Mouse (Mus musculus) midbrain, embryonic 13.5 days (tissue): Measurements from ENCODE around the gene Ksr2. TPM values are rescaled to one million over a fixed set of nuclear protein-coding genes. Genes with fewer than 3 reads are reported as not detected.

Experiments
- ATAC-seq: fragments of 200-750 bp; cut with Nextera tagmentation; 2 replicates; pipeline ENCODE4 v1.8.0; 2017; ENCODE audit warnings: mild to moderate bottlenecking, moderate TSS enrichment, moderate library complexity
- H3K27ac ChIP-seq: fragments of 300-500 bp; sonication (generic); 2 replicates; pipeline ENCODE4 v1.5.1; 2015; ENCODE audit warnings: inconsistent platforms, mild to moderate bottlenecking, moderate library complexity
- H3K27me3 ChIP-seq: fragments of 300-500 bp; sonication (generic); 2 replicates; pipeline ENCODE4 v1.6.1; 2015; ENCODE audit warnings: mild to moderate bottlenecking, inconsistent platforms
- H3K36me3 ChIP-seq: fragments of 300-500 bp; sonication (generic); 2 replicates; pipeline ENCODE4 v1.6.1; 2015; ENCODE audit warnings: mild to moderate bottlenecking, inconsistent platforms
- H3K4me1 ChIP-seq: fragments of 300-500 bp; sonication (generic); replicated peaks from 2 replicates; pipeline ENCODE4 v1.6.1; 2015; ENCODE audit warnings: inconsistent platforms
- H3K4me2 ChIP-seq: fragments of 300-500 bp; sonication (generic); replicated peaks from 2 replicates; pipeline ENCODE4 v1.6.1; 2015; ENCODE audit warnings: moderate library complexity, mild to moderate bottlenecking, inconsistent platforms
- H3K4me3 ChIP-seq: fragments of 300-500 bp; sonication (generic); replicated peaks from 2 replicates; pipeline ENCODE4 v1.5.1; 2015; ENCODE audit warnings: mild to moderate bottlenecking, inconsistent platforms
- H3K9ac ChIP-seq: fragments of 300-500 bp; sonication (generic); replicated peaks from 2 replicates; pipeline ENCODE4 v1.6.1; 2015; ENCODE audit warnings: mild to moderate bottlenecking, inconsistent platforms
- H3K9me3 ChIP-seq: fragments of 300-500 bp; sonication (generic); 2 replicates; pipeline ENCODE4 v1.6.1; 2016; ENCODE audit warnings: mild to moderate bottlenecking, inconsistent platforms
- WGBS: fragments of 180-500 bp; shearing (Covaris S2); methylation state at CpG from one replicate; pipeline ENCODE4 v1.1.7; 2015; 5-methylcytosine and 5-hydroxymethylcytosine counted together
- polyA plus RNA-seq: library from polyadenylated mRNA; unstranded; fragments of >200 nt; fragmentation: Nextera tagmentation; extraction: Ambion mirVana; gene quantifications from 2 replicates; pipeline ENCODE4 v1.2.1, GENCODE M21; 2015

Ksr2 gene
- polyA plus RNA-seq, 1 experiment from 2014 or later, result 6.9 TPM

DNA sequence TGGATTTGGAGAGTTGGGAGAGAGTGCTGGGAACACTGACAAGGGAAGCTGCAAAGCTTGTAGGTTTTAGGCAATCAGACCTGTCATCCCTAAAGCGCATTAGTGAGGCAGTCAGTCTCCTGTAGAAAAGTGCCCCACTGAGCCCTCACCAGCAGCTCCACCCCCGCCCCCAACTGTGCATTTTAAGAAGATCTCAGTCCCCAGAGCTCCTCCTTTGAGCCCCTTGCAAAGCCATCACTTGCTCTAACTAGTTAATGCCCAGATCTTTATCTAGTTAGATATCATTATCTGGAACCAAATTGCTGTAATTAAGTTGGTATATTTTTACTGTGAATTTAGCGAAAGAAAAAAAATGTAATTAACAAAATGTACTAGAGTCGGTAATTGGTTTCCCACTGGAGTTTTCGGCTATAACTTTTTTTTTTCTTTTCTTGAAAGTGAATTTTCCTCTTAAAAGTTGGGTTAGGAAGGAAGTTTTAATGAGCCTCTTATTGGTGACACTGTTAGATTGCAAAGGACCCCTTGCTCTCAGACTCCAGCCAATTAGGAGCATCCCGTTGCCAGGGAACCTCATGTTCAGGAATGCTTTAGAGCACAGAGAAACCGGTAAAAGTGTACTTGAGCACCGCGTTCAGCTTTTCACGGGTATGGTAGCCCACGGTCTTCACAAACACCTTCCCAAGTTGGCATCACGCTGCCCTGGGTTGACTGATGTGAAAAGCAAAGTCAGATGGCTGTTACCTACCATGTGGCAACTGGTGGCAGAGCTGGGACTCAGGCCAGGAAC, 344.1 kb downstream of the Ksr2 start:
- Histone ChIP-seq H3K36me3 (peaks cover 30% of the 10 kb centered on the region), H3K27me3 (no peaks in the 10 kb centered on the region), H3K9me3 (no peaks in the 10 kb centered on the region), H3K27ac (no peak overlapping the region), H3K4me1 (peaks cover 6% of the 10 kb centered on the region; the same call in 1 of the 2 replicates), H3K4me2 (no peak overlapping the region), H3K4me3 (no peak overlapping the region), H3K9ac (no peak overlapping the region)
- no peak for ATAC-seq
- 15% methylated on average over 12 of the region's 12 CpGs for WGBS

DNA sequence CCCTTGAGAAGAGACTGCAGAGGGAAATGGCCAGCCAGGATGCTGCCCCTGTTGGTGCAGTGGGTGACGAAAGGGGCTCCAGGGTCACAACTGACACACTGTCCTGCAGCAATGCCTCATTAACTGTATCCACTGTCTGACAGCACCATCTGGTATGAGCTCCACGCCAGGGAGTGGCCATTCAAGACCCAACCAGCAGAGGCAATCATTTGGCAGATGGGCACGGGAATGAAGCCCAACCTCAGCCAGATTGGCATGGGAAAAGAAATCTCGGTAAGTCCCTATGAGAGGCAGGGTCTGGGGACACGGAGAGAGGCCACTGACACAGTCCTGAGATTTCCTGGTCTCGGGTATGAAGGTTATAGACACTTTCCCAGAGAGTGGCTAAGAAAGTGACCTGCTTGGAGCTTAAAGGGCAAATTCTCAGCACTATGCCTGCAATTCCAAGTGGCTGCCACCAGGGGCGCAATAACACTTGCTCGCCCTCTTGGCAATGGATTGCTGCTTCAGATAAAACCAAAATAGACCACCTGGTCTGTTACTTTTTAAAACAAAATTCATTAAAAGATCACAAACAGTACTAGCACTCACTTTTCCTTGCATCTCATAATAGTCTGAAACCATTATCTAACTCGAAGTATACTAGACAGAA, 347.5 kb downstream of the Ksr2 start:
- H3K4me3 ChIP-seq, result no peak overlapping the region
- no peak overlapping the region for H3K4me2 ChIP-seq
- no peak overlapping the region for H3K9ac ChIP-seq
- H3K27me3 ChIP-seq, result no peaks in the 10 kb centered on the region
- H3K4me1 ChIP-seq, result peaks cover 6% of the 10 kb centered on the region; the same call in 1 of the 2 replicates
- H3K9me3 ChIP-seq, result no peaks in the 10 kb centered on the region
- WGBS, result 78% methylated on average over 9 of the region's 9 CpGs
- no peak overlapping the region for H3K27ac ChIP-seq
- no peak for ATAC-seq
- peaks cover 41% of the 10 kb centered on the region for H3K36me3 ChIP-seq

DNA sequence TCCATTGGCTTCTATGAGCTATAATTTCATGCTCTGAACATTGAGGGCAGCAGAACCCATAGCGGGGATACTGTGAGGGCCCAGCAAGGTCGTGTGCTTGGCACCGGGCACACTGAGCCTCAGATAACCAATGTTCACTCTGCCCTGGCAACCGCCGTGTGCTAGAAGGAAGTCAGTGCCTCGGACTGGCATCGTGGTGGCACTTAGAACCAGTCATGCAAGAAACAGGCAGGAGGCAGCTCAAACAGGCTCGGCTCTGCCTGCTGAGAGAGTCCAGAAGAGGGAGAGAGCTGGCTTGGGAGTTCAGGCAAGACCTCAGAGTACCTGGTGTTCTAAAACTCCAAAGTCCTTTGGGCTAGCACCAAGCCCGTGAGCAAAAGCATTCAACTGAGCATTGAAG, 350.7 kb downstream of the Ksr2 start:
- no peak overlapping the region for H3K27ac ChIP-seq
- H3K27me3 ChIP-seq, result no peaks in the 10 kb centered on the region
- no peak overlapping the region for H3K4me3 ChIP-seq
- no peaks in the 10 kb centered on the region for H3K9me3 ChIP-seq
- H3K4me1 ChIP-seq, result no peaks in the 10 kb centered on the region
- WGBS, result 88% methylated on average over 9 of the region's 9 CpGs
- H3K9ac ChIP-seq, result no peak overlapping the region
- no peak for ATAC-seq
- peaks cover 36% of the 10 kb centered on the region for H3K36me3 ChIP-seq
- no peak overlapping the region for H3K4me2 ChIP-seq

DNA sequence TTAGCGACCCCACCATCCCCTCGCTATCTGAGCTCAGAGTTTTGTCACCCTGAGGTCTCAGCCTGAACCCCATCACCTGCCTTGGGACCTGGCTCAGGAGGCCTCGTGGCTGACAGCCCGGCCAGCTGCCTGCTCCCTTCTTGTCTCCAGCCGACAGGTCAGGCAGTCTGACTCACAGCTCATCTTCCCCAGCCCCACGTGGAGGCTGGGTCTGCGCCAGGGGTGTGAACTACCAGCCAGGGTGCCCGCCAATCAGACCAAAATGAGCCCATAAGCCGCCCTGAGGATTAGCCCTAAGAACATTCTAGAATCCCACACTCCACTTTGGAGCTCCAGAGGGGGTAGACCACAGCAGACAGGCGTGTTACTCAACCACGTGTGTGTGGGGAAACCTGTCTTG, 365.4 kb downstream of the Ksr2 start:
- Histone ChIP-seq H3K9me3 (no peaks in the 10 kb centered on the region), H3K9ac (no peak overlapping the region), H3K4me3 (no peak overlapping the region), H3K27me3 (no peaks in the 10 kb centered on the region), H3K27ac (no peak overlapping the region), H3K4me1 (peaks cover 7% of the 10 kb centered on the region), H3K4me2 (no peak overlapping the region), H3K36me3 (no peaks in the 10 kb centered on the region)
- ATAC-seq, result no peak
- 61% methylated on average over 11 of the region's 11 CpGs for WGBS

DNA sequence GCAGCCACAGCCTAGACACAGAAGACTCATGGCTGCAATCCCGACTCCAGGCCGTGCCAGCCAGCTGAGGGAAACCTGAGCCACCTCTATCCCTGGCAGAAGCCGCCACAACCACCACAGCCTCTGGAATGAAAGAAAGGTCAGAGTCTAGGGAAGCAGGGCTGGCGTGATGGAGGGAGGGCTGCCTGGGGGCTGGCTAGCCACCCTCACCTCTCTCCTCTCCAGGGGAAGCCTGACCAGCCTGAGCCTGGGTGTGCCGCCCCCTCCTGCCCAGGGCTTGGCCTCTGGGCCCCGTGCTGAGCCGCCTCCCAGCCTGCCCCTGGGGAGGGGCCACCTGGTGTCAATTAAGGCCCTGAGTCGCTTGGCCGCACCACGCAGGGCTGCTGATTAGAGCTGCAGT, 366.9 kb downstream of the Ksr2 start, which contains the start of gene Nos1:
Nos1 (plus strand) TSS at position 352 of the 400 bp plus-strand sequence.
- H3K4me1 ChIP-seq, result peaks cover 7% of the 10 kb centered on the region
- ATAC-seq, result peak; percentile 30; the same call in 1 of the 2 replicates
- no peaks in the 10 kb centered on the region for H3K27me3 ChIP-seq
- H3K4me2 ChIP-seq, result no peak within 1 kb of the TSS
- H3K9ac ChIP-seq, result peak within 1 kb of the TSS; percentile 23; the same call in 1 of the 2 replicates
- 0 out of 2 replicates have a peak within 1 kb of the TSS, but pooled peaks have one; percentile 9 for H3K27ac ChIP-seq
- no peaks in the 10 kb centered on the region for H3K36me3 ChIP-seq
- no peak within 1 kb of the TSS for H3K4me3 ChIP-seq
- no peaks in the 10 kb centered on the region for H3K9me3 ChIP-seq
- WGBS, result 25% methylated on average over 10 of the region's 10 CpGs

DNA sequence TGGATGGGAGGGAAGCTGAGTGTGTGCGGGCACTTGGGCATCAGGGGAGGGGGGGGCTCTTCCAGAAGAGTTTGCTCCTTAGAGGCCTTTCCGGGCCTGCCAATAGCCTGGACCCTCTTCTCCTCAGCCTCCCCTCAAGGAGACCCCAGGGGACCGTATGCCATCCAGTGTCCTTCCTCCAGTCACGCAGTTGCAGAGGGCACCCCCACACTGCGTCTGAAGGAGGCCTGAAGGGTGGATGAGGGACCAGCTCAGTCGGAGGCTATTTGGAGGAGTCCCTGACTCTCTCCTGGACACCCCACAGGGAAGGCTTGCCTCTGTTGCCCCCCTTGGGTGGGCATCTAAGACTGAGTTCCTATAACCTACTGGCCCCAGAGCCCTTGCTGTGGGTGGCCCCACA, 367.4 kb downstream of the Ksr2 start:
- Histone ChIP-seq H3K4me3 (no peak overlapping the region), H3K4me2 (no peak overlapping the region), H3K9ac (peak overlapping the region; percentile 23; the same call in 1 of the 2 replicates), H3K9me3 (no peaks in the 10 kb centered on the region), H3K4me1 (peaks cover 7% of the 10 kb centered on the region), H3K27ac (no peak overlapping the region), H3K36me3 (no peaks in the 10 kb centered on the region), H3K27me3 (no peaks in the 10 kb centered on the region)
- ATAC-seq, result peak; percentile 43; the same call in 1 of the 2 replicates
- WGBS, result 50% methylated on average over 6 of the region's 6 CpGs

DNA sequence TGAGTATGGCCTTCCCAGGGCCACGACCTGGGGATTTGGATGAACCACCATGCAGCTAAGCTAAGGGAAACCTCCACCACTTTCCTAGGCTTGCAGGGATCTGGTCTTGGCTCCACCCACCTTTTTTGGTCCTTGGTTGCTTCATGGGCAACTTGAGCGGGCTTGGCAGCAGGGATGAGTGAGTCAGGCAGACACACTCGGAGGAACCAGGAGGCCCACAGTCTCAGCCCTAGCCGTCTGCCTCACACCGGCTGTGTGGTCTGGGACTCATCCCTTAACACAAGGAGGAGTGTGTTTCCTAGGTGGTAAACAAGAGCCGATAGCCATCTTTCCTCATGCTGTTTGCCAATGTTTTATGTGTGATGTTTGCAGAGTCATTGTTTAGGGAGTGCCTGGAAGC, 376.3 kb downstream of the Ksr2 start:
- 71% methylated on average over 6 of the region's 6 CpGs for WGBS
- Histone ChIP-seq H3K27ac (no peak overlapping the region), H3K4me3 (no peak overlapping the region), H3K9ac (no peak overlapping the region), H3K9me3 (no peaks in the 10 kb centered on the region), H3K36me3 (no peaks in the 10 kb centered on the region), H3K4me2 (no peak overlapping the region), H3K4me1 (no peaks in the 10 kb centered on the region), H3K27me3 (no peaks in the 10 kb centered on the region)
- ATAC-seq, result no peak

DNA sequence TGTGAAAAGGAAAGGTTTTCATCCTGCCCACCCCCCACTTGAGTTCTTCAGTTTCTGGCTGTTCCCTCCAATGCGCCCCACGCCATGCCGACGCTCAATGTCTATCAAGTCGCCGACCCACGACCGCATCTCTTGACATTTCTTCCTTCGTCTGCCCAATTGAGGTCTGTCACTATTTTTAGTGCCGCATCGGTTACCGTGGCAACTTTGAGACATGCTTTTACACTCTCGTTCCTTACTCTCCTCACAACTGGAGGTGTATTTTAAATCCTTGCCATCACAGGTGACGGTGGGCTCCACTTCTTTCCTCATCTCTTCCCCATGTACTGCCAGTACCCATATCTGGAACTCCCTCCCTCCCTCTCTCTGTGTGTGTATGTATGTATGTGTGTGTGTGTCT, 378.1 kb downstream of the Ksr2 start:
- H3K9ac ChIP-seq, result no peak overlapping the region
- H3K27ac ChIP-seq, result no peak overlapping the region
- no peak overlapping the region for H3K4me2 ChIP-seq
- no peaks in the 10 kb centered on the region for H3K9me3 ChIP-seq
- H3K4me1 ChIP-seq, result no peaks in the 10 kb centered on the region
- H3K36me3 ChIP-seq, result no peaks in the 10 kb centered on the region
- no peak overlapping the region for H3K4me3 ChIP-seq
- WGBS, result 60% methylated on average over 14 of the region's 14 CpGs
- no peaks in the 10 kb centered on the region for H3K27me3 ChIP-seq
- no peak for ATAC-seq

DNA sequence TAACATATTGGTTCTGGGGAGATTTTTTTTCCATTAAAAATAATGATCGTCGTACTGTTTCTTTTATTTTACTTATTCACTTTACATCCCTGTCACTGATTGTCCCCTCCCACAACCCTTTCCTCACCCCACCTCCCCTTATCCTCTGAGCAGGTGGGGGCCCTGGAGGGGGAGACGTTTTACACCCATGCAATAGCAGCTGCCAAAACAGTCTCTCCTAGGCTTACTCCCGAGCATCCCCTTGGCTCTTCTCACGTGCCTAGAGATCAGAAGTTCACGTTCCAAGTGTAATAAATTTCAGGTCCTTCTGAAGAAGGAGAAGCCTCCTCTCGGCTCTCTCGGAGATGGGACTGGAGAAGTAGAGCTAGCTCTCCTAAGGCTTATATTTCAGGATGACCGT, 387.0 kb downstream of the Ksr2 start:
- H3K4me2 ChIP-seq, result no peak overlapping the region
- no peak for ATAC-seq
- no peaks in the 10 kb centered on the region for H3K27me3 ChIP-seq
- no peaks in the 10 kb centered on the region for H3K4me1 ChIP-seq
- H3K4me3 ChIP-seq, result no peak overlapping the region
- no peak overlapping the region for H3K9ac ChIP-seq
- 83% methylated on average over 9 of the region's 9 CpGs for WGBS
- H3K36me3 ChIP-seq, result no peaks in the 10 kb centered on the region
- no peak overlapping the region for H3K27ac ChIP-seq
- H3K9me3 ChIP-seq, result no peaks in the 10 kb centered on the region

DNA sequence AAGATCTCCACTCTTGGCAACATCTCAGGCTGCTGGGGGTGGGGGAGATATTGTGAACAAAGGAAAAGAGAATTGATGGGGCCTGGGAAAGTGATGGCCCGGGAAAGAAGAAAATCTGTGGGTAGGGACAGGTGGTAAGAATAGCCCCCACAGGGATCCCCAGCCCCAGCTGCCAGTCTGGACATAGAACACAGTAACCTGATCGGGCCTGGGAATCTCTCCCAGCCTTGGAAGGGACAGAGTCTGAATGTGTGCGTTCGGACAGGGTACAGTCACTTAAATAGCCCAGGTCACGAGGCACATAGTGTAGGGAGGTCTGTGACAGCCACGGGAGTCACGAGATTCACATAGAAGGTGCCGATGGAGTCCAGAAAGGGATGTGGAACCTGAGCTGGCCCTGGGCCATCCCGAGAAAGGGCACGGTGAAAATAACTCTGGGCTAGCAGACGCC, 388.3 kb downstream of the Ksr2 start:
- no peak overlapping the region for H3K9ac ChIP-seq
- WGBS, result 85% methylated on average over 11 of the region's 11 CpGs
- H3K27ac ChIP-seq, result no peak overlapping the region
- no peaks in the 10 kb centered on the region for H3K27me3 ChIP-seq
- no peak overlapping the region for H3K4me2 ChIP-seq
- no peak for ATAC-seq
- no peak overlapping the region for H3K4me3 ChIP-seq
- no peaks in the 10 kb centered on the region for H3K36me3 ChIP-seq
- no peaks in the 10 kb centered on the region for H3K4me1 ChIP-seq
- H3K9me3 ChIP-seq, result no peaks in the 10 kb centered on the region

DNA sequence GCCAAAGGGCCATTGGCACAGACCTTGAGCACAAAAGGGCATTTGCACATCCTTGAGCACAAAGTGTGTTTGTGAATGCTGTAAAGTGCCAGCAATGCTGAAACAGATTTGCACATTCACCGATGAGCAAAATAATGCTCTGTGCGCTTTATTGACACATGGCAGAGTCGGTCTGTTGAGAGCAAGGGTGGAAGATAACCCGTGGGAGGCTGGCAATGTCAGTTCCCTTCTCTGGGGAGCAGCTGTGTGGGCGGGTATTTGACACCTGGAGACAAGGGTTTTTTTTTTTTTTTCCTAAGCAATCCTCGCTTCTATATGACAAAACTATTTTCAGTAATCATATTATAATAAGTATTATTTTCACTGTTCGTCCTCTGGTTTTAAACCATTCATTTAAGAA, 389.8 kb downstream of the Ksr2 start:
- ATAC-seq, result no peak
- Histone ChIP-seq H3K4me3 (no peak overlapping the region), H3K27me3 (no peaks in the 10 kb centered on the region), H3K4me1 (no peaks in the 10 kb centered on the region), H3K9ac (no peak overlapping the region), H3K27ac (no peak overlapping the region), H3K36me3 (no peaks in the 10 kb centered on the region), H3K4me2 (no peak overlapping the region), H3K9me3 (no peaks in the 10 kb centered on the region)
- WGBS, result 80% methylated on average over 7 of the region's 7 CpGs

DNA sequence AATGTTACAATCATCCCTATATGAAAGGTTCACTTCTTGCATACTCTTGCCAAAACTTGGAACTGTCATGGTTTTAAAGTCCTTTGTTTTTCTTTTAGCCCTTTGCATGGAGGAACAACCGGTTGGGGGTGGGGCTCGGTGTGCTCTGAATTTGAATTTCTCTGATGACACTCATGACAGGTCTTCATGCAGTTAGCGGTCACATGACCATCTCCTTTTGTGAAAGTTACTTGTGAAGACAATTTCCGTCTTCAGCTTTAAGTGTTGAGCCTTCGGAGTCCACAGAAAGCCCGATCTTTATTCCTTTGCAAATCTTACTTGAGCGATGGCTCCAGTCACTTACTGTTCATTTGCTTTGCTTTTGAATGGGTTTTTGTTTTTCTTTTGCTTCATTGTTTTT, 397.1 kb downstream of the Ksr2 start:
- Histone ChIP-seq H3K9me3 (no peaks in the 10 kb centered on the region), H3K36me3 (no peaks in the 10 kb centered on the region), H3K4me1 (no peaks in the 10 kb centered on the region), H3K27me3 (no peaks in the 10 kb centered on the region), H3K4me3 (no peak overlapping the region), H3K27ac (no peak overlapping the region), H3K9ac (no peak overlapping the region), H3K4me2 (no peak overlapping the region)
- no peak for ATAC-seq
- WGBS, result 92% methylated on average over 7 of the region's 7 CpGs
